Mouse (Mus musculus) CH12.LX (cell line): ENCODE results near the gene Vmn2r83.

Experiments used
- CTCF ChIP-seq, 2 experiments: IDR thresholded peaks in 1 of 2; conservative IDR thresholded peaks in 1 of 2; 2 replicates each; pipeline ENCODE4 v1.5.1; 2011 to 2012; ENCODE audit warnings: low read depth in 2 of 2, low read length in 2 of 2, improper control_type of control experiment in 1 of 2, inconsistent platforms in 1 of 2, mild to moderate bottlenecking in 1 of 2, moderate library complexity in 1 of 2
- MEF2A ChIP-seq: IDR thresholded peaks from 2 replicates; pipeline ENCODE4 v1.6.1; 2014; ENCODE audit warnings: low read depth, mild to moderate bottlenecking, inconsistent platforms, low read length, improper control_type of control experiment, borderline replicate concordance
- POLR2AphosphoS2 ChIP-seq: IDR thresholded peaks from 2 replicates; pipeline ENCODE4 v1.6.1; 2011; ENCODE audit warnings: low read depth, low read length, improper control_type of control experiment
- RCOR1 ChIP-seq: conservative IDR thresholded peaks from 2 replicates; pipeline ENCODE4 v1.6.1; 2012; ENCODE audit warnings: low read depth, mild to moderate bottlenecking, inconsistent platforms, low read length, improper control_type of control experiment
- SIN3A ChIP-seq: IDR thresholded peaks from 2 replicates; pipeline ENCODE4 v1.6.1; 2012; ENCODE audit warnings: low read length, improper control_type of control experiment, inconsistent platforms

GRCm38 (mm10) chr10:79524433-79524832 lies 55.9 kb downstream of the Vmn2r83 start:
- TF ChIP-seq CTCF (conservative IDR thresholded peaks at IDR 0.05 in 1 of 2, IDR thresholded peaks at IDR 0.05 in 1 of 2; ENCODE audit: low read depth in 2 of 2, low read length in 2 of 2) (no peak), SIN3A (no peak), POLR2AphosphoS2 (no peak), MEF2A (no peak), RCOR1 (no peak)
